Mouse (Mus musculus) hindbrain, postnatal 0 days (tissue): ENCODE measurements around the gene Dlgap1. TPM values are rescaled to one million over a fixed set of nuclear protein-coding genes. Genes with fewer than 3 reads are reported as not detected.

Experiments used
- ATAC-seq: fragments of 200-750 bp; cut with Nextera tagmentation; 2 replicates; pipeline ENCODE4 v1.8.0; 2017; ENCODE audit warnings: mild to moderate bottlenecking, moderate TSS enrichment, moderate library complexity
- DNase-seq: peaks from one replicate; pipeline ENCODE4 v3.0.0-alpha.2; 2015; ENCODE audit warnings: low spot score
- H3K27ac ChIP-seq: fragments of 300-500 bp; sonication (generic); 2 replicates; pipeline ENCODE4 v1.5.1; 2014; ENCODE audit warnings: mild to moderate bottlenecking
- H3K27me3 ChIP-seq: fragments of 300-500 bp; sonication (generic); 2 replicates; pipeline ENCODE4 v1.6.1; 2014; ENCODE audit warnings: low read length, mixed read lengths; ENCODE audit not compliant: insufficient read depth
- H3K36me3 ChIP-seq: fragments of 300-500 bp; sonication (generic); 2 replicates; pipeline ENCODE4 v1.6.1; 2014; ENCODE audit warnings: low read length, mixed read lengths; ENCODE audit not compliant: insufficient read depth
- H3K4me1 ChIP-seq: fragments of 300-500 bp; sonication (generic); 2 replicates; pipeline ENCODE4 v1.6.1; 2014; ENCODE audit warnings: antibody characterized with exemption, low read length, mixed read lengths; ENCODE audit not compliant: insufficient read depth
- H3K4me2 ChIP-seq: fragments of 300-500 bp; sonication (generic); 2 replicates; pipeline ENCODE4 v1.6.1; 2014; ENCODE audit warnings: low read depth, mild to moderate bottlenecking, low read length, moderate library complexity, mixed read lengths
- H3K4me3 ChIP-seq: fragments of 300-500 bp; sonication (generic); 2 replicates; pipeline ENCODE4 v1.5.1; 2014; ENCODE audit warnings: low read length
- H3K9ac ChIP-seq: fragments of 300-500 bp; sonication (generic); replicated peaks from 2 replicates; pipeline ENCODE4 v1.6.1; 2014; ENCODE audit warnings: mild to moderate bottlenecking, low read length, moderate library complexity, mixed read lengths
- H3K9me3 ChIP-seq: fragments of 300-500 bp; sonication (generic); 2 replicates; pipeline ENCODE4 v1.6.1; 2016; ENCODE audit warnings: low read length, mixed read lengths
- CTCF ChIP-seq: IDR thresholded peaks from 2 replicates; pipeline ENCODE4 v1.5.1; 2016; ENCODE audit warnings: antibody characterized with exemption, control low read depth, low read depth
- WGBS: fragments of 180-500 bp; shearing (Covaris S2); extraction: QIAGEN DNeasy Blood & Tissue Kit; methylation state at CpG from one replicate; pipeline ENCODE4 v1.1.7; 2014; 5-methylcytosine and 5-hydroxymethylcytosine counted together
- polyA plus RNA-seq: library from polyadenylated mRNA; unstranded; fragments of >200 nt; fragmentation: Nextera tagmentation; extraction: Ambion mirVana; gene quantifications from 2 replicates; pipeline ENCODE4 v1.2.1, GENCODE M21; 2015
- total RNA-seq: library from RNA; depleted of rRNA; stranded (reverse); fragments of >200 nt; gene quantifications from 2 replicates; pipeline ENCODE4 v1.2.3, GENCODE M21; 2014

Dlgap1 gene
- total and polyA plus RNA-seq, 2 experiments from 2014 or later = 33.8 to 117 TPM

DNA sequence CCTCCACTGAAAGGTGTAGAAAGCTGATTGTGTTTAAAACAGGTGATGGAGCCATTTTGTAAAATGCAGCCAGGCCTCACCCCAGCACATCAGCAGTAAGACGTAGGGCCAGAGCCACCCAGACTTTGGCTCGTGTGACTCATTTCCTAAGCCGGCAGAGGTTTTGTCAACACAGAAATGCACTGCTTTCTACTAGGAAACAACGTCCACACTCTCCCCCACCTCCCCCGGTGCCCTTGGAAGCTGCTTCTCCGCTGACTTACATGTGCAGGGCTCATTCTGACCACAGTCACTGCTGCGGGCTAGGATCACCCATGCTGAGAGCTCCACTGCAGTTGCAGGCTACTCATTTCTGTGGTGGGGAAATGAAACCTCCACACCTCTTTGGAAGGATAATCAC, 533.1 kb downstream of the Dlgap1 start:
- ATAC-seq = 0 out of 2 replicates have a peak, but pooled peaks have one; percentile 21
- Histone ChIP-seq H3K9me3 (no peaks in the 10 kb centered on the region), H3K9ac (no peak overlapping the region), H3K4me2 (no peak overlapping the region), H3K4me1 (no peaks in the 10 kb centered on the region), H3K36me3 (no peaks in the 10 kb centered on the region), H3K27ac (peak overlapping the region; percentile 36; the same call in 1 of the 2 replicates), H3K27me3 (no peaks in the 10 kb centered on the region), H3K4me3 (no peak overlapping the region)
- 44% methylated on average over 7 of the region's 7 CpGs for WGBS
- no peak for TF ChIP-seq CTCF
- no peak for DNase-seq

DNA sequence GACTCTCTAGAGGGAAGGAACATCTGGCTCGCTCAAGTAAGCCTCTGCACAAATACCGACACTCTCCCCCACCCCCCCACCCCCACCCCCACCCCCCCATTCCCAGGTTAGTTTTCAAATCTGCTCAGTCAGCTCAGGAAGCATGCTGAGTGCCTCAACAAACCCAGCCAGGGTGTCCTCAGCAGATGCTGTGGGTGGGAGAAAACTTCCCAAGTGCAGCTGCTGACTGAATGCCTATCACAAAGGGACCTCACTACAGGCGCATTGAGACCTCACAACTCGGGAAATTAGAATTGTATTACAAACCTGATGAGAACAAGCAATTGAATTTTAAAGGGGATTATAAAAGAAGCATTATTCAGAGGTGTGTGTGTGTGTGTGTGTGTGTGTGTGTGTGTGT, 538.9 kb downstream of the Dlgap1 start:
- no peaks in the 10 kb centered on the region for H3K4me1 ChIP-seq
- H3K4me2 ChIP-seq = no peak overlapping the region
- no peaks in the 10 kb centered on the region for H3K27me3 ChIP-seq
- 37% methylated on average over 4 of the region's 4 CpGs for WGBS
- no peaks in the 10 kb centered on the region for H3K9me3 ChIP-seq
- no peaks in the 10 kb centered on the region for H3K36me3 ChIP-seq
- H3K9ac ChIP-seq = no peak overlapping the region
- ATAC-seq = no peak
- no peak overlapping the region for H3K27ac ChIP-seq
- H3K4me3 ChIP-seq = no peak overlapping the region
- no peak for DNase-seq
- TF ChIP-seq CTCF = no peak

GRCm38 (mm10) chr17:70510441-70510840, 541.6 kb downstream of the Dlgap1 start:
- Histone ChIP-seq H3K4me3 (no peak overlapping the region), H3K27ac (no peak overlapping the region), H3K36me3 (no peaks in the 10 kb centered on the region), H3K4me2 (no peak overlapping the region), H3K4me1 (no peaks in the 10 kb centered on the region), H3K9ac (no peak overlapping the region), H3K9me3 (no peaks in the 10 kb centered on the region), H3K27me3 (no peaks in the 10 kb centered on the region)
- no peak for TF ChIP-seq CTCF
- DNase-seq = no peak
- WGBS = 53% methylated on average over 5 of the region's 5 CpGs
- no peak for ATAC-seq

DNA sequence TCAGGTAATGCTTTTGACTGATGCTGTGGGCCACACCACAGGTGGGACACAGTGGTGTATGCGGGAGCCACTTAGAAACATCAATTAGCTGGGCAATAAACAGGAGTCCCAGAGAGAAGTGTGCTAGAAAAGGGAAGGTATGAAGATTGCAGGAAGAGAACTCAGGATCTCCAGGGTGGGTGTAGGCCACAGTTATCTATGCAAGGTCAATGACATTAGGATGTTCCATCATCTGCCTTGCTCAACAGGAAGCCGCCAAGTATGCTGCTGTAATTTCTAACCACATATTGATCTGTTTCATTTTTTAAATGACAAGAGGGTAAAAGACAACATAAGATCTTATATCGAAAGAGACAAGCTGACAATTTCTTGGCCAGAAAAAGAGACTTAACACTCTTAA, 542.5 kb downstream of the Dlgap1 start:
- no peaks in the 10 kb centered on the region for H3K27me3 ChIP-seq
- H3K4me3 ChIP-seq = no peak overlapping the region
- H3K9ac ChIP-seq = no peak overlapping the region
- H3K4me1 ChIP-seq = no peaks in the 10 kb centered on the region
- no peak for ATAC-seq
- DNase-seq = no peak
- peaks cover 5% of the 10 kb centered on the region; the same call in 1 of the 2 replicates for H3K36me3 ChIP-seq
- no peak for TF ChIP-seq CTCF
- H3K4me2 ChIP-seq = no peak overlapping the region
- H3K9me3 ChIP-seq = no peaks in the 10 kb centered on the region
- H3K27ac ChIP-seq = no peak overlapping the region
- WGBS = 85% methylated on average over 3 of the region's 3 CpGs

GRCm38 (mm10) chr17:70513736-70514135, 544.9 kb downstream of the Dlgap1 start:
- peaks cover 9% of the 10 kb centered on the region; the same call in 1 of the 2 replicates for H3K36me3 ChIP-seq
- TF ChIP-seq CTCF = no peak
- H3K9ac ChIP-seq = no peak overlapping the region
- H3K27ac ChIP-seq = no peak overlapping the region
- H3K4me3 ChIP-seq = no peak overlapping the region
- no peak overlapping the region for H3K4me2 ChIP-seq
- WGBS = 65% methylated on average over 5 of the region's 5 CpGs
- H3K9me3 ChIP-seq = no peaks in the 10 kb centered on the region
- DNase-seq (no peak), ATAC-seq (no peak)
- H3K4me1 ChIP-seq = no peaks in the 10 kb centered on the region
- H3K27me3 ChIP-seq = no peaks in the 10 kb centered on the region

- Histone ChIP-seq H3K27me3 (no peaks in the 10 kb centered on the region), H3K36me3 (peaks cover 9% of the 10 kb centered on the region; the same call in 1 of the 2 replicates), H3K4me3 (no peak overlapping the region), H3K9ac (no peak overlapping the region), H3K9me3 (no peaks in the 10 kb centered on the region), H3K27ac (no peak overlapping the region), H3K4me2 (no peak overlapping the region), H3K4me1 (peaks cover 4% of the 10 kb centered on the region; the same call in 1 of the 2 replicates)
- no peak for ATAC-seq
- WGBS = 95% methylated on average over 18 of the region's 18 CpGs
- DNase-seq = no peak
- TF ChIP-seq CTCF = no peak
Observed at GRCm38 (mm10) chr17:70516506-70516905, 547.6 kb downstream of the Dlgap1 start.

DNA sequence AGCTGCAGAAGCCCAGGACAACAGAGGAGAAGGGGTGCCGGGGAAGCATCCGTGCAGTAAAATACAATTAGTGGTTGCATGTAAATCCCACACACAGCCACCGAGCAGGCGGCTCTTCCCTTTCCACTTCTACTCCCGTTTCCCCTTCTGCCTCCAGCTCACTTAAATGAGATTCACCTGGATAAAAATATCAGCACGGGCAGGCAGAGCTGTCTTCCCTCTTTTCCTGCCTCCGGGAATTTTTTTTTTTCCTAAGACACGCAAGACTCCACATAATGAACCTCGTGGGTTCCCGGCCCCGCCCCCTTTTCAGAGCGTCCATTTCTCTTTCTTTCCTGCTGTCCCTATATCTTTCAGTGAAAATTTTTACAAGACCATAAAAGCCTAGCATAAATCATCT, 548.5 kb downstream of the Dlgap1 start:
- TF ChIP-seq CTCF = no peak
- H3K4me3 ChIP-seq = no peak overlapping the region
- H3K9me3 ChIP-seq = no peaks in the 10 kb centered on the region
- H3K27ac ChIP-seq = no peak overlapping the region
- H3K9ac ChIP-seq = no peak overlapping the region
- H3K36me3 ChIP-seq = peaks cover 9% of the 10 kb centered on the region; the same call in 1 of the 2 replicates
- no peak overlapping the region for H3K4me2 ChIP-seq
- DNase-seq (no peak), ATAC-seq (no peak)
- H3K27me3 ChIP-seq = no peaks in the 10 kb centered on the region
- peaks cover 6% of the 10 kb centered on the region; the same call in 1 of the 2 replicates for H3K4me1 ChIP-seq
- WGBS = 83% methylated on average over 12 of the region's 12 CpGs
